Mouse (Mus musculus): Measurements from ENCODE around the gene Zfp59.
"Not testable (repeated sequence)": the region's sequence is repeated elsewhere in the genome, so short reads cannot be mapped to it uniquely, and the experiment has no call there.

DNA sequence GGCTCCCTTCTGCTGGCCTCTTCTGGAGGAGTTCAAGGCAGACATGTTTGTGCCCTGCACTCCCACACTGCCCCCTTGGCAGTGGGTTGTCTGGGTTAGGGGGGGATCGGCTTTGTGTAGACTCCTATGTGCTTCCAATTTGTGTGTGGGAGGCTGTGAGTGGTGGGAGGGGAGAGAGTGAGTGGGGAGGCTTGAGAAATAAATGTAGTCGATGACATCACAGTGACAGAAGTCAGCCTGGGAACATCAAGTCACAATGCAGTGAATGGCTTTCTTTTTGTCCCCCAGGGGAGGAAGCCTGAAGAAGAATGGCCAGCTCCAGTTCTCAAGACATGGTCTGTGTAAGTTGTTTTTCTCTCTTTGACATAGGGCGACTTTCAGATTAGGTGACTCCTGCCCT lies 31.5 kb upstream of the Zfp59 start, which contains the start of gene Zfp626:
- not testable (repeated sequence) for TF ChIP-seq CTCF (IDR thresholded peaks at IDR 0.05; ENCODE audit: borderline replicate concordance, extremely low read depth, insufficient read depth, insufficient read length); POLR2A (IDR thresholded peaks at IDR 0.05; ENCODE audit: borderline replicate concordance, extremely low read depth, insufficient read depth, insufficient read length, poor library complexity, severe bottlenecking)

Measured in brain, embryonic 14.5 days (tissue).